Mouse (Mus musculus) adrenal gland, postnatal 10 days (tissue): ENCODE results near the gene Tars2. TPM values are rescaled to one million over a fixed set of nuclear protein-coding genes. Genes with fewer than 3 reads are reported as not detected.
"Not testable (repeated sequence)": the region's sequence is repeated elsewhere in the genome, so short reads cannot be mapped to it uniquely, and the experiment has no call there.

ENCODE experiments used
- DNase-seq: peaks from one replicate; pipeline ENCODE4 v3.0.0; 2021; ENCODE audit warnings: mixed read lengths
- long read RNA-seq, 2 experiments: library from polyadenylated mRNA; stranded (forward); transcript quantifications; one replicate each; pipeline ENCODE4 v2.0.0; 2021
- total RNA-seq, 2 experiments: library from RNA; stranded (reverse); gene quantifications; 2 replicates each; pipeline ENCODE4 v1.2.3; 2021

Tars2 gene
- total RNA-seq, result 10 to 100 TPM; 40.8 to 51.6 TPM
- long read RNA-seq, experiment 1, transcript Tars2-201 (18 exons, 2,400 nt), result major isoform, 46 of 67 reads
- long read RNA-seq, experiment 1, partial matches to known transcripts, result 12 of 67 reads
- long read RNA-seq, experiment 1, other reads (novel, unspliced or antisense), result 9 of 67 reads
- long read RNA-seq, experiment 2, transcript Tars2-201 (18 exons, 2,400 nt), result major isoform, 26 of 38 reads
- long read RNA-seq, experiment 2, partial matches to known transcripts, result 1 of 38 reads
- long read RNA-seq, experiment 2, other reads (novel, unspliced or antisense), result 10 of 38 reads

DNA sequence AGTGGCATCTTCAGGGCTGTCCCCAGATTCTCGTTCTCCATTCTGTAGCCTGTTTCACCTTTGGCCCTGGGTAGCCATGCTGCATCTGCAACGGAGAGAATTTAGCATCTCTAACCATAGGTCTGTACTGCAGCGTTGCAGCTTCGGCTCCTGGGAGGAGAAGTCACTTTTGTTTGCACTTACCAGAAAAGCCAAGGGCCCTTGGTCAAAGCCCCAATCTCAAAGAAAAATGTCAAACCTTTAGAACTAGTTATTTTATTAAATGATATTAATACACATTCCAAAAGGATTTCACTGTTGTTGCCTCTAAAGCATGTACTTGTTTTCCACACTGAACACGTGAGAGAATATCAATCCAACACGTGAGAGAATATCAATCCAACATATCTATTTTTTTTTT, at the start of gene Tars2:
Gene Tars2 (minus strand): TSS at position 101 of the 400 bp plus-strand sequence.
- DNase-seq, result no peak

DNA sequence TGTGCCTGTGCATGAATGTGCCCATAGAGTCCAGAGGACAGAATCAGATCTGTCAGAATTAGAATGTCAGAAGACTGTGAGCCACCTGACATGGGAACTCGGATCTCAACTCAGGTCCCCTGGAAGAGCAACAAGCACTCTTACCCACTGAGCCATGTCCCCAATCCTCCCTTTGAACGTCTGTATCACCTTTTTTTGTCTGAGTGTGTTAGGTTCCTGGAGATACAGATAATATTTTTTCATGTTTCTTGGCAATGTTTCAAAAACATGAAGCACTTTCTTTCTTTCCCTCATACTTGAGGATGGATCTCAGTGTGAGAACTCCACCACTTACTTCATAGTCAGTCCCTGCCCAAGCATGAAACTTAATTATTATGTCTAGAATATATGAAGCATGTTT, 48.4 kb upstream of the Tars2 start:
- DNase-seq, result no peak

DNA sequence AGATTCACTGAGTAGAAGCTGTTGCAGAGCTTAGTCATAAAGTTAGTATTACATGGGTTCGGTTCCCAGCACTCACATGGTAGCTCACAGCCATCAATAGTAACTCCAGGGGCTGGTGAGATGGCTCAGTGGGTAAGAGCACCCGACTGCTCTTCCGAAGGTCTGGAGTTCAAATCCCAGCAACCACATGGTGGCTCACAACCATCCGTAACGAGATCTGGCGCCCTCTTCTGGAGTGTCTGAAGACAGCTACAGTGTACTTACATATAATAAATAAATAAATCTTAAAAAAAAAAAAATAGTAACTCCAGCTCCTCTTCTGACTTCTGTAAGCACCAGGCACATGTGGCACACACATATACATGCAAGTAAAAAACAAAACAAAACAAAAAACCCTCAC, 47.6 kb upstream of the Tars2 start:
- not testable (repeated sequence) for DNase-seq

DNA sequence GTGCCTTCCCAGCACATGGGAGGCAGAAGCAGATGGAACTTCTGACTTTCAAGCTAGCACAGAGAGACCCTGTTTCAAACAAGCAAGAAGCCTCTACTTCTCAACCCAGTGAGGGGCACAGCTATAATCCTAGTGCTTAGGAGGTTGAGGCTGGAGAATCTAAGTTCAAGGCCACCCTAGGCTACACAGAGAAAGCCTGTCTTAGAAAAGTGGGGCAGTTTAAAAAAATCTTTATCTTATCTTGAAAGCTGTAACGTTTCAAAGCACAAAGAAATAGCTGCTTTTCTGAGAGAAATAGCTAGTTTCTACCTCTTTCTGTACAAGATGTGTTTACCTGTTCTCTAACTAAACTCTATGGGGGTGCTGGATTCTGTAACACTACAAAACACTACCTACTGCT, 46.7 kb upstream of the Tars2 start:
- DNase-seq, result no peak

DNA sequence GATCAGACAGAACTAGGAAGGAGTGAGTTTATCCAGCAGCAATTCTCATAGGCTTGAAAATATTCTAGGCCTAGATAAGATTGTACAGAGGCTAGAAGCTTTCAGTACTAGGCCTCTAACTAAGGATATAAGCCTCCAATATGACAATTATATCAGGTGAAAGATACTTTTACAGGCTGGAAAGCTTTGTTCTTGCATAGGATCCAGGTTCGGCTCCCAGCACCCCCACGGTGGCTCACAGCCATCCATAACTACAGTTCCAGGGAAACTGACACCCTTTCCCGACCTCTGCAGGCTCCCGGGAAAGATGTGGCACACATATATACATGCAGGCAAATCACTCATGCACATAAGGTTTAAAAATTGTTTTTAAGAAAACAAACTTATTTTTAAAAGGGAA, 43.8 kb upstream of the Tars2 start:
- no peak for DNase-seq

DNA sequence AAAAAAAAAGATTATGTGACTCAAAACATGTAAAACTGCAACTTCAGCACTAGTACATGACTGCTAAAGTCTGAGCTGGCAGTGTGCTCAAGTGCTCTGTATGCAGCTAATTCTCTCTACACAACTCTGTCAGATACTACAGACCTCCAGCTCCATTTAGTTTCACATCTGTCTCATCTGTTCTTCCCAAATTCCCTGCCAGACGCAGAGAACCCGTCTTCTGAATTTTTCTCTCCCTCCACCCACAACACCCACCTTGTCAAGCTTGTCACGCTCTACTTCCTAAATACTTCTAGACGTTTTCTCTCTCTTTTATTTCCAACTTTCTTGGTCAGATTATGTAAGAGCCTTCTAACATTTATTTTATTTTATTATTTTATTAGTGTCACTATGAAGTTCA, 38.8 kb upstream of the Tars2 start:
- DNase-seq, result no peak

DNA sequence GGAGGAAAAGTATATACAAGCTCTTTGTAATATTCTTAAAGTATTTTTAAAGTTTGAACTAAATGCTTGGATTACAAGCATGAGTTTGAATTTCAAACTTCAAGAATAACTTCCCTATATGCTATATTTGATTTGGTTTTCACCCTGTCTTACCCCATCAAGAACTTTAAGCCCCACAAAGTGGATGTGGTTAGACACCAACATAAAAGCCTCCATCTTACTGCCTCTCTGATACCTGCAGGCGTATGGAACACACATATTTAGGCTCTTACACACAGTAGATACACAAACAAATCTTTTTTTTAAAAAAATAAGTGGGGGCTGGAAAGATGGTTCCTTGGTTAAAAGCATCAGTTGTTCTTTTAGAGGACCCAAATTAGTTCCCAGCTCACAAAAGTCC, 34.3 kb upstream of the Tars2 start:
- no peak for DNase-seq

DNA sequence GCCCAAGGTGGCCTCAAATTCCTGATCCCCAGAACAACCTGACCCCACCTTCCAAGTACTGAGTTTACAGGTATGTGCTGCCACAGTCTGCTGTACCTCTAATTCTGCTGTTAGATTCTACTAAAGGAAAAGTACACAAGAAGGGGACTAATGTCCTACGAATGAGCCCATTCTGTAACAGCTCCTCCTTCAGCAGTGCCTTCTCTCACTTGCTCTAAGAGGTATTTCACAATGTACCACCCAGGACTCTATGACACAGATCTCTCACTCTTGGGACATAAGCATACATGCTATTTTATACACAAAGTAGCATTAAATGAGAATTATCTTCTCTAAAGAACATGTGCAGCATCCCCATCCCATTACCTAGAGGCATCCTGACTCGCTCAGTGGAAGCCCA, 33.7 kb upstream of the Tars2 start:
- DNase-seq, result no peak

DNA sequence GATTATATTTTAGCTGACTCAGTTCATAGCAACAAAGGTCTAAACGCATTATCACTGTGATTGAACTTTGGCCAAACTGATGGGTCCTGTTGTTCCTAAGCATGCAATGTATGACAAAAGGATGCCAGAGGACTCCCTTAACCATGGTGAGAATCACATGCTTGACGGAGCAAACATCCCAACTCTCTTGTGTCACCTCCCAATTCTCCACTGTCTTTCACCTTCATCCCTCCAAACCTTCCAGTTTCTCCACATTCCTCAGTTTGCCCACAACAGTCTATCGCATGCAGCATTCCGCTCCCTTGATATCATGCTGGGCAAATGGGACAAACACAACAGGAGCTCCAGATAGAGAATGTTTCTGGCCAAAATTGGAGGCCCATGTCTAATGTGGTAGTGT, 25.5 kb upstream of the Tars2 start:
- DNase-seq, result no peak

DNA sequence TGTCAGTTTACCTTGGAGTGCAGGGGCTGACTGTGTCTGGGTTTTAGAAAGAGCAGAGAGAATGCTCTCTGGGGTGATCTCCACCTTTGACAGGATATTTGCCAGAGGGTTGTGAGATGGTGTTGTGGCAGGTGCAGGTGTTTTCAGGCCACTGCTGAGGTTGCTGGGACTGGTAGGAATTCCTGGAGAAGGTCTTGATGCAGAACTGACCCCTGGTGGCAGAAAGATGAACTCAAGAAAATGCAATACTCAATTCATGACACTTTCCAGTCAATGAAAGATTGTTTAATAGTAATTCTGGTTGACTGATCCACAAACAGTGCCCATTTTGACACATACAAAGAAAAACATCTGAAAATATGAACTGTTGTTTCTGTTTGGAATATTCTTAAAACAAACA, 12.0 kb upstream of the Tars2 start:
- peak; percentile 43 for DNase-seq

DNA sequence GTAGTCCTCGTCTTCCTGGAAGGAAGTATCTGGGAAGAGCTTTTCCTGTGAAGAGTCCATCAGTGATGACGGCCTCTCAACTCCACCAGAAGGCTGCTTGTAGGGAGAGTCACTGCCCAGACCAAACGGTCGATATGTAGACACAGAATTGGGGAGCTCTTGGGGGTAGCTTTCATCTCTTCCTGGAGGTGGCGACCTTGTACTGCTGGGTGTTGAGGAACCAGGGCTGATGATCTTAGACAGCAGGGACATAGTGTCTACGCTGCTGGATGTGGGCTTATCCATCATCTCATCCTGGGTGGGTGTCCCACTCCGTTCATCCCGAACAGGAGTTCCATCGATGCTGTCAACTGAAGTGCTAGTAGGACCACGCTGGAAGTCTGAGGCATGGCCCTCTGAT, 5.5 kb upstream of the Tars2 start:
- DNase-seq, result no peak

DNA sequence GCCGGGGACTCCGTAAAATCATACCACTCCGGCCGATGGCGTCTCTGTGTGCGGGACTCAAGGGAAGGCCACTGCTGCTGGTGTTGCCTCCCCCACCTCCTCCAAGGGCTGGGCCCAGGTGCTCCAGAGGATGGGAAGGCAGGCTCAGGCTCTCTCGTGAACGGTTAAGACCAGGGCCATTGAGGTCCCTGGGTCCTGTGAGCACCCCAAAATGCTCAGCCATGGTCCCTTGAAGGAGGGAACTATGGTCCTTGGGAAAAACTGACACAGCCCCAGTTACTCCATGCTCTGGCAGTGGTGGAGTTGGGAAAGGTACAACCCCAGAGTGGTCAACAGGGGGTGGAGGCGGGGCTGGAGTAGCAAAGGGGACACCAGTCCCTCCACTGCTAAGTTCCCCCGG, 3.8 kb upstream of the Tars2 start:
- DNase-seq, result no peak

DNA sequence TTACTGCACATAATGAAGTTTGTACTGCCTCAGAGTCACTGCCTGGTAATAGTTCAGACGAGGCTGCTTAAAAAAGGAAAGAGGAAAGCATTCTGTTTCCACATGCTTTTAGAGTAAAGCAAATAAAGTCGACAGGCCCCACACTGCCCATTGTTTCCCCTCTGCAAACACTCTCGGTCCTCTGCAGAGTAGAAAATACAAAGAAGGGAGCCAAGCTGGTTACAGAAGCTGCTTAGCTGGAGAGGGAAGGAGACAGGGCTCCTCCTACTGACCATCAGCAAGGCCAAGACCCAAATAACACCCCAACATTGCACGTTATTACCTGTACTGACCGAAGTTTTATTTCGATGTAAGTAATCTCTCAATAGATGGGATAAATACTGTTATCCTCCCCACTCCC, 3.0 kb upstream of the Tars2 start:
- no peak for DNase-seq

DNA sequence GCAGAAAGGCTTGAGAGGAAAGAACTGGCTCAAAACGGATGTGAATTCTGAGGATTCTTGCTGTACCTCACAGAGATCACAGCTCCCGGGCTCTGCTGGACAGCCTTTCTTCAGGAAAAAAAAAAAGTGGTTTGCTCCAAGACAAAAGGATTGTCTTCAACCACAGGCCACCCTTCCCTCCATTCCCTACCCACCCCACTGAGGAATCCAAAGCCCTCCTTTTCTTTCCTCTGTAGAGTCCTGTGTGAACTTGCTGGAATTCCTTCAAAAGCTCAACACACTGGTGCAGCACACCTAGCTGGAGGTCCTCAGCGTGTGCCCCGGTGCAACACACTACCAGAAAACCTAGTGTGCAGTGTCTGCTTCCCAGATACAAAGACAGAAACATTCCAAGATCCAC, 1.8 kb upstream of the Tars2 start:
- DNase-seq, result no peak

DNA sequence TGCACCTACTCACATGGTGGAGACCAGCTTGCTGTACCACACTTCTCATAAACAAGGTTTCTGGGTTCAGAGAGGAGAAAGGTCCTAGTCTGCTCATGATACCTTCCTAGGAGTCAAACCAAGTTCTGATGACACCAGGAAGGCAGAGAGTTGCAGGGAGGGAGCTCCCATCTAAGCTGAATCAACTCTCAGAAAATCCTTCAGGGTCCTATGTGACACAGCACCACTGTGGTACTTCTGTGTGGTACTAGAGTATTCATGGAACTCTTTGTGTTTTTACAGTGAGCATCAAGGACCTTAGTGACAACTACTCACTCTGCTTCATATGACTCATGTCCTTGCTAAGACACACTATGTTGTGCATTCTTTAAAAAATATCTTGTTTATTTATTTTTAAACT, 650 bp upstream of the Tars2 start:
- DNase-seq, result no peak

DNA sequence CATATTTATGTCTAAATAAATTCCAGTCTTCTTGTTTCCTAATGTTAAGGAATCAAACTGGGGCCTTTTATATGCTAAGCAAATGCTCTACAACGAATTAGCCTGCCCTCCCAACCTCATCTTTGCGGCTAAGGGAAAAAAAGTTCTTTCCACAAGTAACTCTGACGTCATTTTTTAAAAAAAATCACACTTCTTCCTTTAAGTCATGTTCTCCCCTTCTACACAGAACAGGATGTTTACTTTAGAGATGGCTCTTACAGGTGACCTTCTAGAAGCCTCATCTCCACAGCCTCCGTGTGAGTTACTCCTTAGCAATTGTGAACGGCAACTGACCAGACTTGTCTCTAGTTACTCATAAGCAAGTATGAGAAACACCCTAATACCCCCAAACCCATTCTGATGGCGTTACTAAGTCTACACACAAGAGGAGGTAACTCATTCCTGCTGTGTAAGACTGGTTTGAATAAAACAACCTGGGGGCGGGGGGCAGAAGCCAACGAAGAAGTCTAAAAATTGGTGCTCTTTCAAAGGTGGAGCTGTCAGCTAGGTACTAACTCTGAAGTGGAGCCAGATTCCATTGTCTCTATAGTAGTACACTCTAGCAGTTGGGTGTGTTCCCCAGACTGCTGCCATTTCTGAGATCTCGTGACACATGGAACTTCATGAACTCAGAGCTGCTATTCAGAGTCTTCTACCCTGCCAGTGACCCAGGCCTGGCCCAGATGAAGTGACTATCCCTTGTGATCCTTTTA, 1.4 kb downstream of the Tars2 start:
- DNase-seq, result no peak

DNA sequence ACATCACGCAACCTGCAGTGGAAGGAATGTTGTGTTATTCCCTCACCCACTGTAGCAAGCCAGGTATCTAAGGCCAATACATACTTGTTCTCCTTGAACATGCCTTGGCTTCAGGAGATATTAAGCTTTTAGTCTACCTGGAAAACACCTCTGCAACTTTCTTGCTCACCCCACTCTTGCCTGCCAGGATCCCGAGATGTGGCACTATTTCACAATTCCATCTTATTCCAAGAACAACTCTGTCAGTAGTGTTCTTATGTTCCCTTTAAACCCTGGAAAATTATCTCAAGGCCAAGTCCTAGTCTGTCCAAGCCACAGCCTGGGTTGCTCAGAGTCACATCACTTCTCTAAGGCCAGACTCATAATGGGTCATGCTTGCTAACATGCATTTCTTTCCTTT, 3.2 kb downstream of the Tars2 start:
- no peak for DNase-seq

DNA sequence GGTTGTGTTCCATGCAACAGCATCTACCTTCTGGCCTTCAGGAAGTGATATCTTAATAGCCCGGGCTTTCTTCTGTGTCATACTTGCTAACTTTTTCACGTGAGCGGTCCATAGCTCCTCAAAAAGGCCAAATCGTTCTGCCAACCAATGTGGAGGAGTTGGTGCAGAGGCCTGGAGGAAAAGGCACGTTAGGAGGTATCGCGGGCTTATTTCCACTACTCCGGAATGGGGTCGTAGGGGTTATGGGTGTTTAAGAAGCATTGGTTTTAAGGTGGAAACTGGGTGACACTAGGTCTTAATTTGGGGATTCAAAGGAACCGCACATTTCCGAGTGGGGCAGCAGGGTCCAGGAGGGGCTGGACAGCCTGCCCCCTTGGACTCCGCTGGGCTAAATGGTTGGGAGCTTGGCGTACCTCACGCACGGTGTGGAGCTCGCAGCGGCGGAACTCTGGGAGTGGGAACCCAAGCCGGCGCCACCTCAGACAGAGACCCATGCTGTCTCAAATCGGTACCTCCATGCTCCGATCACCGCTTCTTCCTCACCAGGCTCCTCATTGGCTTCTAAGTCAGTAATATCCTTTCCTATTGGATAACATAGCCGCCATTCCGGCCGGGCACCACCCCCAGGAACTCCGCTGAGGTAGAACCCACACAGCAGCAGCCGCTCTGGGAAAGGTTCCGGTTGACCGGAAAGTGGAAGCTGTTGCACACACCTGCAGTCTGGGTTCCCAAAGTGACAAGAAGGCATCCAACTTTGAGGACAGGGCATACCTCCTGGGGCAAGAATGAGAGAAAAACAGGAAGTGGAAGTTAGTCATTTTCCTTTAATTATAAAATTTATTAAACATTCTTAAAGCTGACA, 5.4 kb downstream of the Tars2 start:
- peak; percentile 95 for DNase-seq

DNA sequence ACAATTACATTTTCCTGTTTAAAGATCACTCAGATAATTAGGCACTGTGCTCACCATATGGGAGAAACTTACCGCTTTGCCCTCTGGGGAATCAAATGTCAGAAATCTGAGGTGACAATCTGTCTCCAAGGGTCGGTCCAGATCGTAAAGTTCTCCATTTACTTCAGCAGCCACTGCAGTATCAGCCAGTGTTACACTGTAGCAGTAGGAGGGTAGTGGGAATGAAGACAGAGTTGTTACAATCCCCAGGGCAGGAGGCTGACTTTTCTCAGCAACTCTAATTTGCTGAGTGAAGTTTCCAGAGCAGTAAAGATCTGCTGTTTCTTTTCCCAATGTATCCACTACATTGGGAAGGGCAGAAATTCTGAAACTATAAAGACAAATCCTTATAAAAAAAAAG, 7.1 kb downstream of the Tars2 start:
- DNase-seq, result no peak

DNA sequence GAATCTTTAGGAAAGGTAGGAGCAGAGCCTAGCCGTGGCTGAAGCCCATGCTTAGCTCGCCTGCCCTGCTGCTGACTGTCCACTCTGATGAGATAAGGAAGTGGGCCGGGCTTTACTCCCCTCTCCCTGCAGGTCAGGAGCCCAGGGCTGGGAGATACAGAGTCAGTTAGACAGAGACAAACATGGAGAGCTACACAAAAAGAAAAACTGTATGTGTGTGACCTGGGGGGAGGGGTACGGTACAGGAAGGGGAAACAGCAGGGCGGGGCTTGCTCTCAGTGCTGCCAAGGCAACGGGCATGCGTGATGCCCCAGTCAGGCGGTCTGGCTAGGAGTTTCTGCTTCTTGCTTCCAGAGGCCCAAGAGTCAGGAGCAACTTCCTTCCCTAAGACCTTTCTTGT, 19.6 kb downstream of the Tars2 start:
- DNase-seq, result peak; percentile 56

DNA sequence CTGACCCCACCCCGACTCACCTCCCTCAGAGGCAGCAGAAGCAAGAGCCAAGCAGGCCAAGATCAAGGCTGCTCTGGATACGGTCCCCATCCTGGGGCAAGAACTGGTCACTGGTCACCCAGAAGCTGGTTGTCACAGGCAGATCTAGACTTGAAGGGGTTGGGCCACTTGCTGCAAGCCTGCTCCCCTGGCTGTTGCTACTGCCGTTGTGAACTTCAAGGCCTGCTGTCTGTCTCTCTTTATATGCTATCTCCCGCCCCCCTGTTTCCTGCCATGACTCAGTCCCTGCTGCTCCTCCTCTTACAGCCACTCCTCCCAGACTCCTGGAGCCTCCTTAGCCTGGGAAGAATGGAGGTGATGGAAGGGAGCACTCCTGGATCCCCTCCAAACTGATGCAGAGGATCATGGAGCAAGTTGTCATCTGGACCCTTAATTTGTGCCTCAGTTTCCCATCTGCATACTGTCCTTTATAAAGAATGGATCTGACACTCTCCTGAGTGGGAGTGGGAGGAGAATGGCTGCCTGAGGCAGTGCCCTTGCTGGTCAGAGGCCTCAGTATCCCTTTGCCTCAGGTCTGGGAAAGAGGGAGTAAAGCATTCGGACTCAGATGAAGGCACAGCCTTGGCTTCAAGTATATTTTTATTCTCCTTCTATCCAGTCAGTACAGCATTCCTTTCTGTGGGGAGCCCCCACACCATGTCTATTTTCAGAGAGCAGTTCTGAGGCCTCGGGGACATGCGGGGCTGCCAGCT, 20.5 kb downstream of the Tars2 start, which contains the start of gene Ecm1:
Gene Ecm1 (minus strand): TSS at position 217 of the 752 bp plus-strand sequence.
- DNase-seq, result peak; percentile 84

DNA sequence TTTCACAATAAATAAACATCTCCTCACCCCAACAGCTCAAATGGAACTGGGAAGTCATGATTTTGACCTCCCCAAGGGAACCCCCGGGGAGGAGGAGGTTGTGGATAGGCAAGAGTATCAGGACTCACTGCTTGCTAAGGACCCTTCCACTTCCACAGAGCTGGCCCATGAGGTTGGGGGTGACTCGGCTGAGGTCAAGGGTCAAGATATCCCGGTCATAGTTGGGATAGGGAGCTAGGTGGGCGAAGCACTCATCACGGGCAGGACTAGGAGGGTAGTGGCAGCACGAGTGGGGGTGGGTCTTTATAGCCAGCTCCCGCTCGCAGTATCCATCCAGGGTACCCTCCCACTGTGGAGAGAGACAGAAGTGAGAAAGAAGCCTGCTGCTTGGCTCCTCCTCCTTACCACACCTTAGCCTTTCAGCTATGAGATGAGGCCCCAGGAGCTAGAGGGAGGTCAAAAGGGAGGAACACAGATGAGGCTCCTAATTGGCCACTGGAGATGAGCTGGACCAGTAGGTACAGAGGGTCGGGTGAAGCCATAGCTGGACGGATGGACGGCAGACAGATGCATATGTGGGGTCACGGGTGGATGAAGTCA, 24.8 kb downstream of the Tars2 start:
- no peak for DNase-seq
